Mouse (Mus musculus) forebrain, embryonic 10.5 days (tissue): ENCODE results near the gene Art4. TPM values are rescaled to one million over a fixed set of nuclear protein-coding genes. Genes with fewer than 3 reads are reported as not detected.
"Not testable (repeated sequence)": the region's sequence is repeated elsewhere in the genome, so short reads cannot be mapped to it uniquely, and the experiment has no call there.

Experiments used
- DNase-seq: peaks from one replicate; pipeline ENCODE4 v3.0.0-alpha.2; 2017; ENCODE audit warnings: low spot score; ENCODE audit errors: extremely low spot score
- H3K27ac ChIP-seq: fragments of 300-500 bp; sonication (generic); 2 replicates; pipeline ENCODE4 v1.5.1; 2016; ENCODE audit warnings: mild to moderate bottlenecking
- H3K27me3 ChIP-seq: fragments of 300-500 bp; sonication (generic); 2 replicates; pipeline ENCODE4 v1.6.1; 2016; ENCODE audit warnings: mild to moderate bottlenecking; ENCODE audit not compliant: poor library complexity, severe bottlenecking
- H3K36me3 ChIP-seq: fragments of 300-500 bp; sonication (generic); replicated peaks from 2 replicates; pipeline ENCODE4 v1.6.1; 2016; ENCODE audit warnings: mild to moderate bottlenecking, moderate library complexity
- H3K4me1 ChIP-seq: fragments of 300-500 bp; sonication (generic); 2 replicates; pipeline ENCODE4 v1.6.1; 2016
- H3K4me3 ChIP-seq: fragments of 300-500 bp; sonication (generic); 2 replicates; pipeline ENCODE4 v1.5.1; 2016; ENCODE audit warnings: mild to moderate bottlenecking, moderate library complexity
- H3K9me3 ChIP-seq: fragments of 300-500 bp; sonication (generic); 2 replicates; pipeline ENCODE4 v1.6.1; 2016; ENCODE audit warnings: mild to moderate bottlenecking, moderate library complexity
- WGBS: fragments of 180-500 bp; shearing (Covaris S2); methylation state at CpG from one replicate; pipeline ENCODE4 v1.1.7; 2016; 5-methylcytosine and 5-hydroxymethylcytosine counted together
- polyA plus RNA-seq: library from polyadenylated mRNA; unstranded; fragments of >200 nt; fragmentation: Nextera tagmentation; extraction: Ambion mirVana; gene quantifications from 2 replicates; pipeline ENCODE4 v1.2.1, GENCODE M21; 2016

Gene Art4
- polyA plus RNA-seq, 1 experiment from 2014 or later = 1.5 TPM

DNA sequence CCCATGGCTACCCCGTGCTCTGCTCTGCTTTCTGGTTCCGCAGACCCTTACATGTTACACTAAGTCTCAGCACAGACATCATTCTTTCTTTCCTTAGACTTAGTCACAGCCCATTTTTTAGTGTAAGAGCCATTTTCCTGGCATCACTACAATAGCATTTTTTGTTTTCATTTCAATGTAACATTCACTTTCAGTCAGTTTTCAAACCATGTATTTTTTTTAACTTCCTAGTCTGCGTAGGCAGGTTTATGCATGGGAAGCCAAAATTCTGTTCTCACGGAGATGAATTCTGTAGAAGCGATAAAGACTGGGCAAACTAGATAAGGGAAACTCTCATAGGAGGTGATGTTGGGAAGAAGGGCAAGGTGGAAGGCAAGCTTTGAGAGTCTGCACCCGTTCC is 32.0 kb upstream of the Art4 start:
- Histone ChIP-seq H3K27me3 (no peaks in the 10 kb centered on the region), H3K9me3 (no peaks in the 10 kb centered on the region), H3K27ac (no peak overlapping the region), H3K4me1 (no peaks in the 10 kb centered on the region), H3K4me3 (no peak overlapping the region), H3K36me3 (no peaks in the 10 kb centered on the region)
- 93% methylated on average over 6 of the region's 6 CpGs for WGBS
- DNase-seq = no peak

DNA sequence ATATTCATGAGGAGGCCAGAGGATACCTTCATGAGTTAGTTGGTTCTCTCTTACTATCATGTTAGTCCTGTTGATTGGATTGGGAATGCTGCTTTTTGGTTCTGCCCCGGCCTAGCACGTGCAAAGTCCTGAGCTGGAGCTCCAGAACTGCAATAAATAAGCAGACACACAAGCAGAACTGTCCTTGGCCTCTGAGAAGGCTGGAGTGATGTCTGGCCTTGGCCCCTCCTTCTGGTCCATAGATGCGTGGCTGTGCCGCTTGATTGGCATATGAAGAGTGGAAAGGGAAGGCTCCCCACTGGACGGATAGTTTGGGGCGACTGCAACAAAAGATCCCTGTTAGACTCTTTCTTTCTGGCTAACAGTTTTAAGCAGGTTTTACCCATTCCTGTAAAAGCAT is 31.5 kb upstream of the Art4 start:
- H3K27ac ChIP-seq = no peak overlapping the region
- 88% methylated on average over 6 of the region's 6 CpGs for WGBS
- H3K36me3 ChIP-seq = no peaks in the 10 kb centered on the region

DNA sequence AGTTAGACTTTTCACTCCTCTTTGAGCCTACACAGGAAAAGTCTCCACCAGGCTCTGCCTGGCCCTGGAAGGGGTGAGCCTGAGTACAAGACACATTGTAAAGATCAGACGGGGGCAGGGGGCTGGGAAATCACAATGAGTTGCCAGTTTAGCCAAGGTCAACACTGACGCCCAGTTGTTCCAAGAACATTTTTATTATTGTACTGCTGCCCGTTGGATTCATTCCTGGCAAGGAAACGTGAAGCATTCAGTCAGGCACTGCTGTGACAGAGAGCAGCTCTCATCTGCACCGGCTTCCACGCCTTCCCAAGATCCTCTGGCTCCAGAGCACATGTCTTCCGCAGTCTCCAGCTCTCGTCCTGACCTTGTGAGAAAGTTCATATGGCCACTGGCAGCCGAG is 30.3 kb upstream of the Art4 start:
- Histone ChIP-seq H3K4me1 (no peaks in the 10 kb centered on the region), H3K27me3 (no peaks in the 10 kb centered on the region), H3K9me3 (no peaks in the 10 kb centered on the region), H3K36me3 (no peaks in the 10 kb centered on the region), H3K4me3 (no peak overlapping the region), H3K27ac (no peak overlapping the region)
- whole genome bisulfite sequencing = 87% methylated on average over 9 of the region's 9 CpGs
- no peak for DNase-seq

More for the DNA sequence above, 31.5 kb upstream of the Art4 start:
- DNase-seq = no peak
- Histone ChIP-seq H3K4me1 (no peaks in the 10 kb centered on the region), H3K27me3 (no peaks in the 10 kb centered on the region), H3K4me3 (no peak overlapping the region), H3K9me3 (no peaks in the 10 kb centered on the region)

DNA sequence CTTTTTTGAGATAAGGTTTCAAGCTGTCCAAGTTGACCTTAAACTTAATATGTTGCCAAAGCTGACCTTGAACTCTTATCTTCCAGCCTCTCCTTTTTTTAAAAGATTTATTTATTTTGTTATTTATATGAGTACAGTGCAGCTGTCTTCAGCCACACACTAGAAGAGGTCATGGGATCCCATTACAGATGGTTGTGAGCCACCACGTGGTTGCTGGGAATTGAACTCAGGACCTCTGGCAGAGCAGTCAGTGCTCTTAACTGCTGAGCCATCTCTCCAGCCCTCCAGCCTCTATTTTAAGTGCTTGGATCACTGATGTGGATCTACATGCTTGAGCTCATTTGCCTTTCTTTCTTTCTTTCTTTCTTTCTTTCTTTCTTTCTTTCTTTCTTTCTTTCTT is 27.2 kb upstream of the Art4 start:
- DNase-seq, H3K4me3 ChIP-seq, H3K4me1 ChIP-seq, H3K36me3 ChIP-seq, H3K27ac ChIP-seq, H3K9me3 ChIP-seq, H3K27me3 ChIP-seq: not testable (repeated sequence)
- 58% methylated on average over 1 of the region's 1 CpGs for WGBS

DNA sequence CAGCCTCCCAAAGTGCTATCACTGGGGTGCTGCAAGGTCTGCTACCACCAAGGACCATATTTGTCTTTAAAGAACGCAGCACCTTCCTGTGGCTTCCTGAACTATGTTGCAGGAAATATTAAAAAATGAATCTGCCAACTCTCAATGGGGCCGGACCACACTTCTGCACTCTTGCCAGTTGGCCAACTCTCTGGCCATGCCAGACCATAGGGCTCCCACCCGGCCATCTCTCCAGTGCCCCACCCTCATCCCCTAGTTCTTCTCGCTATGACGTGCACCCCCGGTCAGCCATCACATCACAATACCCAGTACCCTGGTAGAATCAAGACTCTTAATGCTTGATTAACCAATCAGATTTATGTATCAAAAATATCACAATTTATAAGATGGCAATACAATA is 26.4 kb upstream of the Art4 start:
- 98% methylated on average over 6 of the region's 6 CpGs for WGBS
- no peak for DNase-seq
- no peaks in the 10 kb centered on the region for H3K36me3 ChIP-seq
- no peak overlapping the region for H3K4me3 ChIP-seq
- H3K27me3 ChIP-seq = no peaks in the 10 kb centered on the region
- H3K9me3 ChIP-seq = no peaks in the 10 kb centered on the region
- no peak overlapping the region for H3K27ac ChIP-seq
- no peaks in the 10 kb centered on the region for H3K4me1 ChIP-seq

DNA sequence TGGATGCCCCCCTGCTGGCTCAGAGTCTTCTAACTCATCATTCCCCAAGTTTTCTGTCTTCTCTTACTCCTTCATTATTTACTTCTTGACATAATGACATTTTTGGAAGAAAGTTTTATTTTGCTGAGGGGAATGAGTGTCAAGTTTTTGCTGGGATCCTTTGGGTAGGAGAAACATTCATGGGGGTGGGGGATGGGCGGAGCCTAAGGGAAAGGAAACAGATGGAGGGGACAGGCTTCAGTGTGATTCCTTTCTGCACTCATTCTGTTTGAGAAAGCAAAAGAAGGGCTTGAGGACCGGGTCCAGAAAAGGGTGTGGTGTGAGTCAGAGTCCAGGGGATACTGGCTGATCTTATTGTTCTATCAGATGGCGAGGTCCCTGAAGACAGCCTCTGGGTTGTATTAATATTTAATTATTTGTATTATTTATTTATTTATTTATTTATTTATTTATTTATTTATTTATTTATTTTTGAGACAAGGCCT is 25.9 kb upstream of the Art4 start:
- Histone ChIP-seq H3K36me3 (no peaks in the 10 kb centered on the region), H3K9me3 (no peaks in the 10 kb centered on the region), H3K4me3 (no peak overlapping the region), H3K4me1 (no peaks in the 10 kb centered on the region), H3K27ac (no peak overlapping the region), H3K27me3 (no peaks in the 10 kb centered on the region)
- 85% methylated on average over 3 of the region's 3 CpGs for whole genome bisulfite sequencing
- DNase-seq = no peak

DNA sequence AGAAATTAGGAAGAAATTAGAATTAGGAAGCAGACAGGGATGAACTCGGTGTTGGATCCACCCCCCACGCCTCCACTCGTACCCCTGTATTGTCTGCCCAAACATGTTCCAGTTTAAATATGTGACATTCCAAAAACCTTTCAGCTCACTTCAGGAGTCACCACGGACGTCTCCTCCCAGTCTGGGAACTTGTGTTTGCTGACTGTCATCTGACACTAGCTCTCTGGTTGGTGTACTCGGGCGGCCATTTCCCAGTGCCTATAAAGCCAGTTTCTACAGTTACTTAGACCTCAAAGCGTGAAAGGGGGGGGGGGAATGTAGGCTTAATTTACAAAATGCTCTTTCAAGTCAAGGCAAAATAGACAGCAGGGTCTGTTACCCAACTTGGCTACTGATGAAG is 24.1 kb upstream of the Art4 start:
- Histone ChIP-seq H3K27ac (no peak overlapping the region), H3K4me1 (no peaks in the 10 kb centered on the region), H3K36me3 (no peaks in the 10 kb centered on the region), H3K27me3 (no peaks in the 10 kb centered on the region), H3K4me3 (no peak overlapping the region), H3K9me3 (no peaks in the 10 kb centered on the region)
- DNase-seq = no peak
- 82% methylated on average over 8 of the region's 8 CpGs for WGBS

DNA sequence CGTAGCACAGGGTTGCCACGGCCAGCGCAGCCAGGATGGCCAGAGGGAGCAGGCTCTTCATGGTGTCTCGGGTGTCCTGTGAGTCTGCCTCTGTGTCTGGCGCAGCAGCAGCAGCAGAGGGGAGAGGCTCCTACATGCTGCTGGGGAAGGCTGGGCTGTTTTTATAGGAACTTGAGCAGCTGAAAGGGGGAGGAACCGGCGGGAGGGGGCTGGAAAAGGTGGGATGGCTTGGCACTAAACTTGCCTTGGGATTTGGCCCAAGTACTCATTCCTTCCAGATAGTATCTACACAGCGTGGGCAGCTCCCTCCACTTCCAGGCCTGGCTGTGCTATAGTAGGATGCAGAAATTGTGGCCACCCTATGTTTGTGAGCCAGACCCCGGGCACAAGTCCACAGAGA is 18.1 kb upstream of the Art4 start, which contains the start of gene Mgp:
TSS of gene Mgp (minus strand) at position 154 of the 400 bp plus-strand sequence.
- no peak within 1 kb of the TSS for H3K4me3 ChIP-seq
- H3K36me3 ChIP-seq = no peaks in the 10 kb centered on the region
- H3K4me1 ChIP-seq = no peaks in the 10 kb centered on the region
- no peak within 1 kb of the TSS for H3K27ac ChIP-seq
- WGBS = 62% methylated on average over 9 of the region's 9 CpGs
- H3K9me3 ChIP-seq = no peaks in the 10 kb centered on the region
- no peak for DNase-seq
- H3K27me3 ChIP-seq = no peaks in the 10 kb centered on the region

DNA sequence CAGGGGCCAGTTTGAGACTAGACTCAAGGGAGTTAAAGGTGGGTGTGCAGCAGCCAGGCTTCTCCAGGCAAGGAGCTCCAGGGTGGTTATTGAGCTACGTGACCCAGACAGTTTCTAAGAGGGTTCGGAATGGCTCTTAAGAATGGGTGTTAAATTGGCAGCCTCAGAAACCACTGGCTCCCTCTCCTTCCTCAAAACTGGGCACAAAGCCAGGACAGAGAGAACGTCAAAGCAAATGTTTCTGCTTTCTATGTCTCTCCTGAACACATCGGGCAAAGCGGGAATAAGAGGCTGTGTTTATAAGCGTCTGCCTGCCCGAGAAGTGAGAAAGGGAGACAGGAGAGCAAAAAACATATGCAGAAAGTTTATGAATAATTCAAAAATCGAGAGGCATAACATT is 17.1 kb upstream of the Art4 start:
- no peak for DNase-seq
- H3K4me3 ChIP-seq = no peak overlapping the region
- no peaks in the 10 kb centered on the region for H3K36me3 ChIP-seq
- H3K4me1 ChIP-seq = no peaks in the 10 kb centered on the region
- H3K9me3 ChIP-seq = no peaks in the 10 kb centered on the region
- WGBS = 87% methylated on average over 8 of the region's 8 CpGs
- no peak overlapping the region for H3K27ac ChIP-seq
- no peaks in the 10 kb centered on the region for H3K27me3 ChIP-seq

DNA sequence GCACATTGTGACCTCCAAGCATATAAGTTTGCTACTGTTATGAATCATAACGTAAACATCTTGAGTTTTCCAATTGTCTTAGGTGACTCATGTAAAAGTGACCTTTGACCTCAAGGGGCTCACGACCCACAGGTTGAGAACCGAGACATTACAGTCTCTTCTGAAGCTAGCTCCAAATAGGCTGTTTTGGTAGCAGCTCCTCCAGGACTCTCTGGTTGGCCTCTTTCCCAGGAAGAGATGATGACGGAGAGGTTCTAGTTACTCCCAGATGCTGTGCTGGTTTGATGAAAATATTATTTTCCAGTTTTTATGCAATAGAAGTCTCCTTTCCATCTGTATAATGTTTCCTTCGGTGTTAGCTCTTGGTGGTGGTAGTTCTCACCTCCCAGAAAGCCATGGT is 11.4 kb upstream of the Art4 start:
- Histone ChIP-seq H3K27me3 (no peaks in the 10 kb centered on the region), H3K9me3 (no peaks in the 10 kb centered on the region), H3K4me3 (no peak overlapping the region), H3K36me3 (no peaks in the 10 kb centered on the region), H3K4me1 (no peaks in the 10 kb centered on the region), H3K27ac (no peak overlapping the region)
- no peak for DNase-seq
- WGBS = 89% methylated on average over 5 of the region's 5 CpGs

DNA sequence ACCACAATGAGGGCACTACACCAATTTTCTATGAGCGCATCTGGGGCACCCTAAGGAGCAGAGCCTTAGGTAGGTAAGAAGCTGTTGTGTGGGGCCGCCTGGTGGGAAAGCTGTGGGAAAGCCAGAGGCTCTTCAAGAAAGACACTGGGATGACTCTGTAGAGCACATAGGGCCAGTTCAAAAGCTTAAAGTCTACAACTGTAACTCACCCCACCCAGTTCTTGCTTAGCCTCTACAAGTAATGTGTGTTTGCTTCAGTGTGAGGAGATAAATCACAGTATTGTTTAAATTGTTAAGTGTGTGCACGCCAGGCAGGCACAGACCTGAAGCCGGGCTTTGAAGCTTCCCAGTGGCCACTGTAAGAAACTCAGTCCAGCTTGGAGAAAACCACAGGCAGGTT is 8.6 kb upstream of the Art4 start:
- Histone ChIP-seq H3K4me1 (no peaks in the 10 kb centered on the region), H3K9me3 (no peaks in the 10 kb centered on the region), H3K27me3 (no peaks in the 10 kb centered on the region), H3K36me3 (no peaks in the 10 kb centered on the region), H3K27ac (no peak overlapping the region), H3K4me3 (no peak overlapping the region)
- 85% methylated on average over 4 of the region's 4 CpGs for WGBS
- no peak for DNase-seq

DNA sequence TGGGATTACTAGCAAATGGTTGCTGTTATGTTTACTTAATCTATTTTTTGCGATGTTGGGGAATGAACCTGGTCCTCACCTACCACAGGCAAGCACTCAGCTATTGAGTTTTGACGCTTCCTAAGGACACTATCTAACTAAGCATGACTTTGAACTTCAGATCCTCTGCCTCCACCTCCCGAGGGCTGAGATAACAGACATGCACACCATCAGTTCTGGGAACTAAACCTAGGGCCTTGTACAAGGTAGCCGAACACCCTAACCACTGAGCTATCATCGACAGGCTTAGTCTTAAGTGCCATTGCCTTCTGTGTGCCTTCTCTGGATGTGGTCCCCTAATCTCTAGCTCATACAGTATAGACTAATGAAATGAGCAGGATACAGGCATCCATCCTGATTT is 7.8 kb upstream of the Art4 start:
- Histone ChIP-seq H3K27me3 (no peaks in the 10 kb centered on the region), H3K9me3 (no peaks in the 10 kb centered on the region), H3K4me1 (no peaks in the 10 kb centered on the region), H3K27ac (no peak overlapping the region), H3K4me3 (no peak overlapping the region), H3K36me3 (no peaks in the 10 kb centered on the region)
- 94% methylated on average over 5 of the region's 5 CpGs for WGBS
- DNase-seq = no peak

DNA sequence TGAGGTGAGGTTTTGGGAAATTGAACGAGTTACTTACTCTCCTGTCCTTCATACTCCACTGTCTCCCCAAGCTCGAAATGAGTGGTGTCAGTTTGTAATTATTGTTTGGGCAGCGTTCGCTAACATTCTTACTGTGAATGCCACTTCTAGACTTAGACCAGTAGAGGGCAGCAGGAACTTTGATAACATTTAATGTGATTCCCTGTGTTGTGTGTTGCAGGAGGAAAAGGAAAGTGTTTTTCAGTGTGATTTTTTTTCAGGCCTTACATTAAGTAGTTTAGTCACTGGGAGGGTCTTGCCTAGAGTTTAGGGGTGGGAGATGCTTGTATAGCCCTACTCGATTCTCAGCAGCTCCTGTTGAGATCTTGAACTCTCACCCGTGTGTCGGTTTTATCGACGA is 3.5 kb upstream of the Art4 start:
- H3K4me3 ChIP-seq = no peak overlapping the region
- H3K4me1 ChIP-seq = 0 out of 2 replicates have a peak, but pooled peaks cover 3% of the 10 kb centered on the region
- no peak for DNase-seq
- no peaks in the 10 kb centered on the region for H3K27me3 ChIP-seq
- H3K27ac ChIP-seq = no peak overlapping the region
- no peaks in the 10 kb centered on the region for H3K9me3 ChIP-seq
- 57% methylated on average over 9 of the region's 9 CpGs for WGBS
- H3K36me3 ChIP-seq = no peaks in the 10 kb centered on the region

DNA sequence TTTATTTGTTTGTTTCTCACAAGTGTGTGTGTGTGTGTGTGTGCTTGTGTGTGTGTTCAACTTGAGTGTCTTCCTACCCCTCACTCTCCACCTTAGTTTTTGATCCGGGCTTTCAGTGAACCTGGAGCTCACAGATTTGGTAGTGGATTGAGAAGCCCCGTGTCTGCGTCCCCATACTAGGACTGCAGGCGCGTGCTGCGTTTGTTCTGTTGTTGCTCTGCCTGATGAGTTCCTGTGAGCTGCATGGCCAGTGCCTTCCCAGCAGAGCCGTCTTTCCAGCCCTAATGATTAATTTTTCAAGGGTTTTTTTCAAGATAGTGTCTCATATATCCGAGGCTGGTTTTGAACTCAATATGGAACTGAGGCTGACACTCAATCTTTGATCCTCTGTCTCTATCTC is 887 bp upstream of the Art4 start:
- DNase-seq = no peak
- H3K27me3 ChIP-seq = no peaks in the 10 kb centered on the region
- 0 out of 2 replicates have a peak, but pooled peaks cover 3% of the 10 kb centered on the region for H3K4me1 ChIP-seq
- no peak overlapping the region for H3K27ac ChIP-seq
- no peaks in the 10 kb centered on the region for H3K9me3 ChIP-seq
- H3K4me3 ChIP-seq = no peak overlapping the region
- no peaks in the 10 kb centered on the region for H3K36me3 ChIP-seq
- 88% methylated on average over 8 of the region's 8 CpGs for WGBS
